Mouse (Mus musculus): ENCODE results near the gene Tgfb1. TPM values are rescaled to one million over a fixed set of nuclear protein-coding genes. Genes with fewer than 3 reads are reported as not detected.
A peak's percentile ranks its signal among the peaks of the same experiment; 100 is the strongest.

The Tgfb1 gene
- polyA plus RNA-seq, 1 experiment from 2014 or later = 0.54 TPM

GRCm38 (mm10) chr7:25734991-25735390 lies 48.2 kb downstream of the Tgfb1 start:
- Histone ChIP-seq H3K9me3 (ENCODE audit: control insufficient read depth, low read length) (no peaks in the 10 kb centered on the region), H3K4me2 (ENCODE audit: low read length) (no peak overlapping the region), H3K36me3 (ENCODE audit: control insufficient read depth, insufficient read depth) (peaks cover 78% of the 10 kb centered on the region), H3K4me3 (replicated peaks; ENCODE audit: low read length) (no peak overlapping the region), H3K9ac (replicated peaks; ENCODE audit: low read depth, low read length) (no peak overlapping the region), H3K27ac (ENCODE audit: low read length) (no peak overlapping the region), H3K27me3 (replicated peaks; ENCODE audit: control insufficient read depth, insufficient read depth, low read length) (no peaks in the 10 kb centered on the region), H3K4me1 (replicated peaks; ENCODE audit: control insufficient read depth, insufficient read depth, low read length) (no peaks in the 10 kb centered on the region)
- WGBS = 74% methylated on average over 4 of the region's 4 CpGs
- no peak for ATAC-seq

GRCm38 (mm10) chr7:25736920-25737319 lies 50.1 kb downstream of the Tgfb1 start:
- Histone ChIP-seq H3K36me3 (ENCODE audit: control insufficient read depth, insufficient read depth) (peaks cover 77% of the 10 kb centered on the region), H3K9ac (replicated peaks; ENCODE audit: low read depth, low read length) (no peak overlapping the region), H3K9me3 (ENCODE audit: control insufficient read depth, low read length) (no peaks in the 10 kb centered on the region), H3K27ac (ENCODE audit: low read length) (no peak overlapping the region), H3K4me3 (replicated peaks; ENCODE audit: low read length) (no peak overlapping the region), H3K4me2 (ENCODE audit: low read length) (no peak overlapping the region), H3K4me1 (replicated peaks; ENCODE audit: control insufficient read depth, insufficient read depth, low read length) (no peaks in the 10 kb centered on the region), H3K27me3 (replicated peaks; ENCODE audit: control insufficient read depth, insufficient read depth, low read length) (no peaks in the 10 kb centered on the region)
- WGBS = 91% methylated on average over 2 of the region's 2 CpGs
- ATAC-seq = no peak

GRCm38 (mm10) chr7:25738277-25738676 lies 51.5 kb downstream of the Tgfb1 start:
- H3K27me3 ChIP-seq (replicated peaks; ENCODE audit: control insufficient read depth, insufficient read depth, low read length) = no peaks in the 10 kb centered on the region
- H3K4me1 ChIP-seq (replicated peaks; ENCODE audit: control insufficient read depth, insufficient read depth, low read length) = no peaks in the 10 kb centered on the region
- ATAC-seq = no peak
- peaks cover 73% of the 10 kb centered on the region for H3K36me3 ChIP-seq (ENCODE audit: control insufficient read depth, insufficient read depth)
- WGBS = 88% methylated on average over 3 of the region's 3 CpGs
- H3K4me2 ChIP-seq (ENCODE audit: low read length) = no peak overlapping the region
- H3K27ac ChIP-seq (ENCODE audit: low read length) = no peak overlapping the region
- no peak overlapping the region for H3K4me3 ChIP-seq (replicated peaks; ENCODE audit: low read length)
- H3K9me3 ChIP-seq (ENCODE audit: control insufficient read depth, low read length) = no peaks in the 10 kb centered on the region
- no peak overlapping the region for H3K9ac ChIP-seq (replicated peaks; ENCODE audit: low read depth, low read length)

GRCm38 (mm10) chr7:25746844-25747243 lies 60.0 kb downstream of the Tgfb1 start:
- H3K9ac ChIP-seq (replicated peaks; ENCODE audit: low read depth, low read length) = no peak overlapping the region
- ATAC-seq = no peak
- no peak overlapping the region for H3K4me2 ChIP-seq (ENCODE audit: low read length)
- H3K27me3 ChIP-seq (replicated peaks; ENCODE audit: control insufficient read depth, insufficient read depth, low read length) = no peaks in the 10 kb centered on the region
- H3K4me1 ChIP-seq (replicated peaks; ENCODE audit: control insufficient read depth, insufficient read depth, low read length) = peaks cover 3% of the 10 kb centered on the region
- 88% methylated on average over 3 of the region's 3 CpGs for WGBS
- no peak overlapping the region for H3K27ac ChIP-seq (ENCODE audit: low read length)
- no peaks in the 10 kb centered on the region for H3K9me3 ChIP-seq (ENCODE audit: control insufficient read depth, low read length)
- peaks cover 70% of the 10 kb centered on the region for H3K36me3 ChIP-seq (ENCODE audit: control insufficient read depth, insufficient read depth)
- no peak overlapping the region for H3K4me3 ChIP-seq (replicated peaks; ENCODE audit: low read length)

GRCm38 (mm10) chr7:25753076-25753475 lies 66.3 kb downstream of the Tgfb1 start:
- no peak for ATAC-seq
- Histone ChIP-seq H3K9ac (replicated peaks; ENCODE audit: low read depth, low read length) (peak overlapping the region; percentile 98), H3K27ac (ENCODE audit: low read length) (no peak overlapping the region), H3K4me1 (replicated peaks; ENCODE audit: control insufficient read depth, insufficient read depth, low read length) (peaks cover 25% of the 10 kb centered on the region), H3K4me3 (replicated peaks; ENCODE audit: low read length) (peak overlapping the region; percentile 97), H3K36me3 (ENCODE audit: control insufficient read depth, insufficient read depth) (peaks cover 18% of the 10 kb centered on the region), H3K4me2 (ENCODE audit: low read length) (peak overlapping the region; percentile 96), H3K27me3 (replicated peaks; ENCODE audit: control insufficient read depth, insufficient read depth, low read length) (no peaks in the 10 kb centered on the region), H3K9me3 (ENCODE audit: control insufficient read depth, low read length) (no peaks in the 10 kb centered on the region)

- WGBS = under 1% methylated on average over 46 of the region's 46 CpGs
- Histone ChIP-seq H3K9ac (replicated peaks; ENCODE audit: low read depth, low read length) (peak overlapping the region; percentile 98), H3K27ac (ENCODE audit: low read length) (peak overlapping the region; percentile 98), H3K36me3 (ENCODE audit: control insufficient read depth, insufficient read depth) (peaks cover 12% of the 10 kb centered on the region), H3K4me3 (replicated peaks; ENCODE audit: low read length) (peak overlapping the region; percentile 97), H3K4me2 (ENCODE audit: low read length) (peak overlapping the region; percentile 96), H3K9me3 (ENCODE audit: control insufficient read depth, low read length) (no peaks in the 10 kb centered on the region), H3K27me3 (replicated peaks; ENCODE audit: control insufficient read depth, insufficient read depth, low read length) (no peaks in the 10 kb centered on the region), H3K4me1 (replicated peaks; ENCODE audit: control insufficient read depth, insufficient read depth, low read length) (peaks cover 25% of the 10 kb centered on the region)
- ATAC-seq = no peak
These were observed 67.0 kb downstream of the Tgfb1 start for GRCm38 (mm10) chr7:25753643-25754438.

GRCm38 (mm10) chr7:25754439-25754737 lies 67.6 kb downstream of the Tgfb1 start:
- Histone ChIP-seq H3K27me3 (replicated peaks; ENCODE audit: control insufficient read depth, insufficient read depth, low read length) (no peaks in the 10 kb centered on the region), H3K4me3 (replicated peaks; ENCODE audit: low read length) (peak overlapping the region; percentile 97), H3K9me3 (ENCODE audit: control insufficient read depth, low read length) (no peaks in the 10 kb centered on the region), H3K4me1 (replicated peaks; ENCODE audit: control insufficient read depth, insufficient read depth, low read length) (peaks cover 25% of the 10 kb centered on the region), H3K9ac (replicated peaks; ENCODE audit: low read depth, low read length) (peak overlapping the region; percentile 98), H3K4me2 (ENCODE audit: low read length) (peak overlapping the region; percentile 96), H3K27ac (ENCODE audit: low read length) (peak overlapping the region; percentile 98), H3K36me3 (ENCODE audit: control insufficient read depth, insufficient read depth) (peaks cover 6% of the 10 kb centered on the region)
- no peak for ATAC-seq
- under 1% methylated on average over 30 of the region's 30 CpGs for WGBS

Other genes starting within 250 kb of the Tgfb1 start
- gene Ceacam1, start 209.4 kb upstream of the Tgfb1 start, polyA plus RNA-seq (2015; fragmentation: Nextera tagmentation; extraction: Ambion mirVana) = 0.96 and 1.1 TPM in 2 replicates
- gene Ceacam2, start 147.1 kb upstream of the Tgfb1 start, polyA plus RNA-seq (2015; fragmentation: Nextera tagmentation; extraction: Ambion mirVana) = 0.11 TPM in 1 of 2 replicates, not detected in the other
- gene Erich4, start 71.1 kb upstream of the Tgfb1 start, polyA plus RNA-seq (2015; fragmentation: Nextera tagmentation; extraction: Ambion mirVana) = 0.39 TPM in 1 of 2 replicates, not detected in the other
- 36.0 and 38.8 TPM in 2 replicates for gene Dmac2, start 67.6 kb upstream of the Tgfb1 start, polyA plus RNA-seq (2015; fragmentation: Nextera tagmentation; extraction: Ambion mirVana)
- 0.44 and 0.92 TPM in 2 replicates for gene B3gnt8, start 60.3 kb upstream of the Tgfb1 start, polyA plus RNA-seq (2015; fragmentation: Nextera tagmentation; extraction: Ambion mirVana)
- 57.7 and 61.9 TPM in 2 replicates for gene Bckdha, start 28.0 kb upstream of the Tgfb1 start, polyA plus RNA-seq (2015; fragmentation: Nextera tagmentation; extraction: Ambion mirVana)
- gene Exosc5, start 27.8 kb upstream of the Tgfb1 start, polyA plus RNA-seq (2015; fragmentation: Nextera tagmentation; extraction: Ambion mirVana) = 46.5 and 48.3 TPM in 2 replicates
- 13.5 and 28.3 TPM in 2 replicates for gene Tmem91, start 11.8 kb upstream of the Tgfb1 start, polyA plus RNA-seq (2015; fragmentation: Nextera tagmentation; extraction: Ambion mirVana)
- gene B9d2, start 6.2 kb upstream of the Tgfb1 start, polyA plus RNA-seq (2015; fragmentation: Nextera tagmentation; extraction: Ambion mirVana) = 35.6 and 41.3 TPM in 2 replicates
- gene Ccdc97, start 32.1 kb downstream of the Tgfb1 start, polyA plus RNA-seq (2015; fragmentation: Nextera tagmentation; extraction: Ambion mirVana) = 29.5 and 33.7 TPM in 2 replicates
- 44.2 and 46.6 TPM in 2 replicates for gene Hnrnpul1, start 67.8 kb downstream of the Tgfb1 start, polyA plus RNA-seq (2015; fragmentation: Nextera tagmentation; extraction: Ambion mirVana)
- gene Axl, start 101.7 kb downstream of the Tgfb1 start, polyA plus RNA-seq (2015; fragmentation: Nextera tagmentation; extraction: Ambion mirVana) = 14.6 and 15.9 TPM in 2 replicates
- 1.0 and 1.1 TPM in 2 replicates for gene Cyp2s1, start 129.9 kb downstream of the Tgfb1 start, polyA plus RNA-seq (2015; fragmentation: Nextera tagmentation; extraction: Ambion mirVana)
- not detected in 2 replicates for gene Cyp2b10, start 210.6 kb downstream of the Tgfb1 start, polyA plus RNA-seq (2015; fragmentation: Nextera tagmentation; extraction: Ambion mirVana)